Mouse (Mus musculus) cerebellum, postnatal 36 days (tissue): ENCODE measurements around the gene Mindy4b-ps.
A peak's percentile ranks its signal among the peaks of the same experiment; 100 is the strongest.

Experiments used
- DNase-seq, 2 experiments: peaks; one replicate each; pipeline ENCODE4 v3.0.0; 2021 to 2022; ENCODE audit warnings: mixed read lengths in 2 of 2

The Mindy4b-ps gene

GRCm38 (mm10) chr3:58784219-58785092, 37.7 kb downstream of the Mindy4b-ps start:
- peak; percentile 39 to 67 for DNase-seq

DNA sequence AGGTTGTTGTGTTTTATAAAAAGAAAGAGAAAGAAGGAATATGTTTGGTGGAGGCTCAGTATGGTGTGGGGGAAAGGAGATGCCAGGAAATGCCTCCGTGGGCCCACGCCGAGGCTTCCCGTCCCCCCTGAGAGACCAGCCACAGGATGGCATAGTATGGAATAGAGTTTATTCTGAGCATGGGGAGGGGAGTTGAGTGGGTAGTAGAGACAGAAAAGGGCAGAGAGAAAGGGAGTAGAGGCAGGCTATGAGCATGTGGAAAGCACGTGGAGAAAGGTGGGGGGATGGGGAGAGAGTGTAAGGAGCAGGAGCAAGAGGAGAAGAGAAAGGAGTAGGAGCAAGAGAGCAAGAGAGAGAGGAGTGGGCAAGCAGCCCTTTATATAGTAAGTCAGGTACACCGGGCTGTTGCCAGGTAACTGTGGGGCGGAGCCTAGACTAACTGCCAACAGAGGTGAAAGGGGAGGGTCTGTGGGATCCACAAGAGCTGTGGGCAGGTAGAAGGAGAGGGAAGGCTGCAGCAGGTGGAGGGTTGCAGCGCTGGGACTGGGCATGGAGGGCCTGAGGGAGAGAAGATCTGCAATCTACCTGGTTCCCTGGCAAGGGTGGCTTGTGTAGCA, 38.4 kb downstream of the Mindy4b-ps start:
- DNase-seq = no peak

GRCm38 (mm10) chr3:58756429-58756828, 65.7 kb downstream of the Mindy4b-ps start:
- no peak for DNase-seq

DNA sequence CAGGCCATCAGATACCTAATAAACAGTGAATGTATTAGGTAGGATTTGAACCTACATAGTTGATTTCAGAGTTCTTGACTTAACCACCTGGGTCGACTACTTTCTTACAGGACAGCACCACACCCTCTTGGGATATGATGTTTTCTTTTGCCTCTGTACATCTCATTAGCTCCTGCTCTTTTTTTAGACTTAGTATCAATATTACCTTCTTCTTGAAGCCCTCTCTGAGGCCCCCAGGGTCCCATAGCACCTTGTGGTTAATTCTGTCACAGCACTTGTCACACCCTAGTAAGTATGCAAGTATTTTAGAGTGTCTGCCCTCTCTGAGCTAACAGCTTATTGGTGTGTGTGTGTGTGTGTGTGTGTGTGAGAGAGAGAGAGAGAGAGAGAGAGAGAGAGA, 66.3 kb downstream of the Mindy4b-ps start:
- DNase-seq = no peak

DNA sequence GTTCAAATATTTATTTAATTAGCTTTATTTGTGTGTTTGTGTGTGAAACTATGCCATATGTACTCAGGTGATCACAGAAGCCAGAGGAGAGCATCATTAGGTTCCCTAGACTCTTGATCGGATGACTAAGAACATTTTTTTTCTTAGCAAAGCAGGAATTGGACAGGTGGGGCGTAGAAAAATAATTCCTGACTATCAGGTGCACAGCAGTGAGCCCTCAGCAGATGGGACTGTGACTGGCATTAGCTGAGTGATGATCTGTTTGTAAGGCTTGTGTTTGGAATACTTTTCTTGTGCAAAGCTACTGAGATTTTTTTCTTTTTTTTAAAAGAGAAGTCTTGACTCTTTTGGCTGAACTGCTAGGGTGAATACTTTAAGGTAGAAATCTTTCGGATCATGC, 67.8 kb downstream of the Mindy4b-ps start:
- DNase-seq = peak in 1 of 2 experiments; percentile 16

DNA sequence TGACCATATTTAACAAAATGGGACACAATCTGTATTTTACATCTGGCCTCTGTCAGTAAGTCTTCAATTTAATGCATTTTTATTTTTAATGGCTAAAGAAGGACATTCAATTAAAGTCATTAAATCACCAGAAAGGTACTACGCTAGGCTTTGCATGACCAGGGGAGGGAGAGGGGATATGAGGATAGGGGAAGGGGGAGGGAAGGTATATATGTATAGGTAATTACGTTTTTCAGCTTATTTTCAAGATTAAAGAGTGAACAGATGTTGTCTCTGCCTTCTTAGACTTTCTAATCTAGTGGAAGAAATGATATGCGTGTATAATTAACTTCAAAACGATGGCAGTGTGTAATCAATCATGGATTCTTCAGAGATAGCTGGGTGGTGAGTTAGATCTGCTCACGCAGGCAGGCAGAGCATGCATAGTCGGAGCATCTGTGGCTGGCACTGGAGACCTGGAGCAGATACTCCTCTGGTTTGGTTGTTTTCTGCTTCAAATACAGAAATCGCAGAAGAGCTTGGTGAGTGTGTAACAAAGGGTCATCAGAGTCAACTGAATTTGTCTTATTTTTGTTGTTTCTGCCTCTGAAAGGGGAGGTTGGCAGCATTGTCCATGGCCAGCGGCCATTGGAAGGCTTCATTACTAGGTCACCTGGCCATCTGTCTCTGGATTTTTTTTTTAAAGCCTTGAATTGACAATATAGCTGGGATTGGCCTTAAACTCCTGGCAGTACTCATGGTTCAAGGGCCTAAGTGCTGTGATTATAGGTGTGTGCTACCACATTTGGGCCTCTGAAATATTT, 70.1 kb downstream of the Mindy4b-ps start:
- DNase-seq = peak; percentile 74 to 75

DNA sequence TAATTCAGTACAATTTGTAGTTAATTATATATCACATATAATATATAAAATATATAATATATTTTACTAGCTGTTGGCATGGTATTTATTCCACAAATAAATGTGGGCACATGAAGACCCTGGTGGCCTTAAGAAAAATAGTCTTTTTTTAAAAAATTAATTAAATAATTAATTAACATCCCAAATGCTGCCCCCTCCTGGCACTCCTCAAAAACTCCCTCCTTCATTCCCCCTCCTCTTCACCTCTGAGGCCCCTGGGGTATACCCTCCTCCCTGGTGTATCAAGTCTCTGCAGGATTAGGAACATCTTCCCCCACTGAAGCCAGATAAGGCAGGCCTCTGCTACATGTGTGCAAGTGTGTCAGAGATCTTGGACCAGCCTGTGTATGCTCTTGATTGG, 73.4 kb downstream of the Mindy4b-ps start:
- DNase-seq = no peak

GRCm38 (mm10) chr3:58747924-58748323, 74.2 kb downstream of the Mindy4b-ps start:
- DNase-seq = no peak

DNA sequence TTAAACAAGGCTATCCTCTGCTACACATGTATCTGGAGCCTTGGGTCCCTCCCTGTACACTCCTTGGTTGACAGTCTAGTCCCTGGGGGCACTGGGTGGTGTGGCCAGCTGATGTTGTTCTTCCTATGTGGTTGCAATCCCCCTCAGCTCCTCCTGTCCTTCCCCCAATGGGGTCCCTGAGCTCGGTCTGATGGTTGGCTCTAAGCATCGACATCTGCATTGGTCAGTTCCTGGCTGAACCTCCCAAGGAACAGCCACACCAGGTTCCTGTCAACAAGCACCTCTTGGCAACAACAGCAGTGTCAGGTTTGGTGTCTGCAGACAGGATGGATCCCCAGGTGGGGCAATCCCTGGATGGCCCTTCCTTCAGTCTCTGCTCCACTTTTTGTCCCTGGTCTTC, 82.6 kb downstream of the Mindy4b-ps start:
- no peak for DNase-seq
